Mouse (Mus musculus): ENCODE measurements around the gene Frrs1l.
A peak's percentile ranks its signal among the peaks of the same experiment; 100 is the strongest.

Gene Frrs1l

GRCm38 (mm10) chr4:56965586-56966179, 24.5 kb downstream of the Frrs1l start:
- DNase-seq (ENCODE audit: low spot score), result no peak

GRCm38 (mm10) chr4:56963687-56964086, 26.5 kb downstream of the Frrs1l start:
- no peak for DNase-seq (ENCODE audit: low spot score)

- no peak for DNase-seq (ENCODE audit: low spot score)
These were observed 28.8 kb downstream of the Frrs1l start for GRCm38 (mm10) chr4:56961320-56961925.

DNA sequence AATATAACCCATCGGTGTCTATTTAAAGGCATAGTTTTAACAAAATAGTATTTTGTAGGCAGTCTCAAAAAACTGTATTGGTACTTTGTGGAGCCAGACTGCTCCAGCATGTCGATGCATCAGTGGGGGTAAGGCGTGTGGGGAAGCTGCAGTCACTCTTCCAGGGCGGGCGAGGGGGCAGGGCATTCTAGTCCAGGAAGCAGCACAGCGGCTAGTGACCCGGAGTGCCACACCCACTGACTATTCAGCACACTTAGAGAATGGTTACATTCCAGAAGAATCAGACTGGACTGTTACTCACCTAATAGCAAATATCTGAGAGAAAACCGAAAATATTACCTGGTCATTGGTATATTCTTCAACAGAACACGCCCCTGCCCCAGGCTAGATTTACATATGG, 32.7 kb downstream of the Frrs1l start:
- DNase-seq (ENCODE audit: low spot score), result no peak

DNA sequence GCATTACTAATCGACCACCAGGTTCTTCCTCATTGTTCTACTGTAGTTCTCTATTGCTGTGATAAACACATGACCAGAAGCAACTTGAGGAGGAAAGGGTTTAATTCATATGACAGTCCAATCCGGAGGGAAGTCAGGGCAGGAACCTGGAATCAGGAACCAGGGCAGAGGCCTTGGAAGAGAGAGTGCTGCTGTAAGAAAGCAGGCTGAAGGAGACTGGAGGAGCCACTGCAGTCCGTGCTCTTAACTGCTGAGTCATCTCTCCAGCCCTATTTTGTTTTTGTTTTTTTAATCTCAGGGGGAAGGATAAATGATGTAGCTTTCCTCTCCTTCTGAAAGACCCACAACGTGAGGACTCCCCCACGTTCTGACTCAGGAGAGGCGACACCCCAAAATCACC, 37.0 kb downstream of the Frrs1l start:
- no peak for DNase-seq (ENCODE audit: low spot score)

- DNase-seq (ENCODE audit: low spot score), result no peak
These were observed 38.5 kb downstream of the Frrs1l start for GRCm38 (mm10) chr4:56951701-56952100.

DNA sequence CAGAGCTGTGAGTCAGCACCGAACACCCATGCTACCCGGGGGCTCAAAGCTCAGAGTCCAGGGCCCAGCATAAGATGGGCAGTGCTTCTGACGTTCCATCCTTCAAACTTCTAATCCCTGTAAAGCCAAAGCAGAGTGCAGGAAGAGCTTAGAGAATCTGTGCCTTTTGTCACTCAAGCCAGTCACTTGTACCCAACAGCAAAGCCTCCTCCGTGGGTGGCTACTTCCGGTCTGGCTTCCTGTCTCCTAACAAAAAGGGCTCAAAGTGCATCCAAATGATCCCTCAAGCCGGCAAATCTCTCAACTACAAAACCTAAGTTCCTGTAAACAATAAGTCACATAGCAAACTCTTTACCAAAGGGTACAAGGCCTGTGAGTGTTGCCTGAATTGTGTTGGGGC, 40.7 kb downstream of the Frrs1l start:
- DNase-seq (ENCODE audit: low spot score), result no peak

- peak; percentile 97 for DNase-seq (ENCODE audit: low spot score)
These were observed 43.2 kb downstream of the Frrs1l start, which contains the start of gene Tmem245 for GRCm38 (mm10) chr4:56946641-56947640. TSS of gene Tmem245 (minus strand) at chr4:56947437.

- DNase-seq (ENCODE audit: low spot score), result peak; percentile 60
These were observed 44.0 kb downstream of the Frrs1l start for GRCm38 (mm10) chr4:56946180-56946579.

DNA sequence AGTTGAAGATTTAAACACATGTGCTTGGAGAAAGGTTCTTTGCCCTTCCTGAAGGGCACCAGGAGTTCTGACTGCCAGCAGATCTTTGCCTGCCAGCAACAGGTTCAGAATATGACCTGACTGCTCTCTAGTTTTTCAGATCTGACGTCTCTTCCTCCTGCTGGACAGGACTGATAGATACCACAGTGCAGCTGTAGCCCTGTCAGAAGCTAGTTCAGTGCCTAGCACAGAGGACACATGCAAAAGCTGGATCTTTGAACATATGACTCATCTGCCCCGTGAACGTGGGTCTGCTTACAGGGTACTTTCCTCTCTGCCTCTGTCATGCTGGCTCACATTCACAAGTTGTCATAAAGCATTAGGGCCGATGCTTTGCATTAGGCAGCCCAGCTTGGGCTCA, 45.9 kb downstream of the Frrs1l start:
- DNase-seq (ENCODE audit: low spot score), result no peak

- no peak for DNase-seq (ENCODE audit: low spot score)
These were observed 46.9 kb downstream of the Frrs1l start for GRCm38 (mm10) chr4:56943258-56943657.

DNA sequence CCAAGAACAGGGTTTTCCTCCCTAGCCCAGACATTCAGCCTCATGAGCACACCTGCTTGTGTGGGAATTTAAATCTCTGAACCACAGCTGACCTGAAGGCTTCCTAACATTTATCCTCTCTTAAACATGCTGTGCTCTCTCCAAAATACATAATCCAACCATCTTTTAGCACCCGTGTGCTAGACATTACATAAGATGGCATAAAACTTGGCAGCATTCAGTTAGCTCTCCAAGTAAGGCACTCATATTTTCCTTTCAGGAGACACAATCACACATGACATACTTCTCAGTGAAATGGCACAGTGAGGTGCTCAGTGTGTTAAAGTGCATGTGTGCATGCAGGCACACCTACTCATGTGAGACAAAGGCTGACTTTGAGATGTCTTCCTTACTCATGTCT, 47.6 kb downstream of the Frrs1l start:
- DNase-seq (ENCODE audit: low spot score), result no peak

- no peak for DNase-seq (ENCODE audit: low spot score)
These were observed 48.7 kb downstream of the Frrs1l start for GRCm38 (mm10) chr4:56941481-56941880.

DNA sequence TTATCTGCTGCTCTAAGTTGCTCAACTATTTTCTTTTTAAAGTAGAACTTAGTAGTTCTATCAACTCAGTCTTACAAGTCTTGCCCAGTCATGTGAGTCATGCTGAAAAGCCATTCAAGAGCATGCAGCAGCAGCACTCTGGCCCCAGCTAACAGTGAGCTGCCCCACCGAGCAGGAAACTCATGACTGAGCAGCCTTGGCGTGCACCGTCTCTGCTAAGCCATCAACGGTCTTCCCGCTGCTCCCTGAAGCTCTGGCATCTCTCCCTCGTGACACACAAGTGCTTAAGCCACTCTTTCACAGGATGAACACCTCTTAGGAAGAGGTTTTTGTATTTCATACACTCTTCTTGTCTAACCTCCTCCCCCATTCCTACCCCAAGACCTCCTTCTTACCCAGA, 53.1 kb downstream of the Frrs1l start:
- DNase-seq (ENCODE audit: low spot score), result no peak

GRCm38 (mm10) chr4:56935327-56935726, 54.9 kb downstream of the Frrs1l start:
- DNase-seq (ENCODE audit: low spot score), result no peak

- DNase-seq (ENCODE audit: low spot score), result no peak
These were observed 57.0 kb downstream of the Frrs1l start for GRCm38 (mm10) chr4:56933154-56933553.

GRCm38 (mm10) chr4:56932096-56932495, 58.1 kb downstream of the Frrs1l start:
- DNase-seq (ENCODE audit: low spot score), result no peak

GRCm38 (mm10) chr4:56930312-56930711, 59.9 kb downstream of the Frrs1l start:
- no peak for DNase-seq (ENCODE audit: low spot score)

DNA sequence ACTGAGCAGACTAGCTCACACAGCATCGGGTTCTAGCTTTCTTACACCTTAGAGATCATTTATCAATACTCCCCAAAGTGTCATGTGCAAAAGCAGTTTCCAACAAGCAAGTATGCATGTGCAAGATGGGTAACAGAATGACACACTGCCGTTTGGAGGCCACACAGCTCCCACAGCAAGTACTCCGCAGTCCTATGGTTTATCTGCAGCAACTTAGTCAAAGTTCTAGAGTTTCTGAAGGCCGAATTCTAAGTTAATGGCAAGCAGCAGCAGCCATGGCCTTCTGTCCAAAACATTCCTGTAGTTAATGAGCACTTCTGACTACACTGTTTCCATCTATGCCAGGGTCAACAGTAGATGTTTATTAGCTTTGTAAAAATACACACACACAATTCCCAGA, 63.2 kb downstream of the Frrs1l start:
- DNase-seq (ENCODE audit: low spot score), result no peak

- DNase-seq (ENCODE audit: low spot score), result no peak
These were observed 68.0 kb downstream of the Frrs1l start for GRCm38 (mm10) chr4:56922229-56922628.

DNA sequence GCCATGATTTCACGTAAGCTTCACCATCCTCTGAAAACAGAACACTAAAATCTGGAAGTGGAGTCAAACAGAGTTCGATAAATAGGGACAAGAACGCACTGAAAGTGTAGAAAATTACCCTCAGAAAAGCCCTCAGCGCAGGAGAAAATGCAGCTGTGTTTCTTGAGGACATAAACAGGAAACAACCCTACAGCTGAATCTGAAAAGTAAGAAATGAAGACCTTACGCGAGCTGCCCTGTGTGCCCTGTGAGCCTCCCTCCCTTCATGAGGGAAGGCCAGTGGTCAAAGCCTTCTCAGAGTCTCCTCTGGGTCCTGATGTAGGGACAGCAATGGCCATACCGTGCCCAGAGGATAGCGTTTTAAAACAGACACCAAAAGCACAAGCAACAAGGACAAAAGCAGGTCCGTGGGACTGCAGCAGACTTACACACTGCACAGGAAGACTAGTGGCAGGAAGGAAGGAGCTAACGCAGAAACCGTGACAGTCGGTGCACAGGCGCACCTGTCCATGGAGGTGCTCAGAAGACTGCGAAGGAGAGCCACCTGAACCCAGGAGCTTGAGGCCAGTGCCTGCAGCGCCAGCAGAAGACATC, 74.4 kb downstream of the Frrs1l start:
- DNase-seq (ENCODE audit: low spot score), result no peak

GRCm38 (mm10) chr4:56914761-56915160, 75.4 kb downstream of the Frrs1l start:
- no peak for DNase-seq (ENCODE audit: low spot score)

All from embryo, embryonic 10.5 days (tissue).